Mouse (Mus musculus) retina, adult 2 months (tissue): Measurements from ENCODE around the gene Depdc5.

Experiments
- DNase-seq: peaks from one replicate; pipeline ENCODE4 v3.0.0-alpha.2; 2012; ENCODE audit warnings: low read depth, low spot score

The Depdc5 gene

GRCm38 (mm10) chr5:32998783-32999182 lies 135.3 kb downstream of the Depdc5 start:
- no peak for DNase-seq

- no peak for DNase-seq
These were observed 137.6 kb downstream of the Depdc5 start for GRCm38 (mm10) chr5:33001111-33001510.

- no peak for DNase-seq
These were observed 139.3 kb downstream of the Depdc5 start for GRCm38 (mm10) chr5:33002781-33003180.

- DNase-seq, result no peak
These were observed 140.0 kb downstream of the Depdc5 start for GRCm38 (mm10) chr5:33003500-33003899.

GRCm38 (mm10) chr5:33004110-33004509 lies 140.6 kb downstream of the Depdc5 start:
- no peak for DNase-seq

GRCm38 (mm10) chr5:33005442-33006145 lies 142.1 kb downstream of the Depdc5 start:
- no peak for DNase-seq

GRCm38 (mm10) chr5:33006670-33007069 lies 143.2 kb downstream of the Depdc5 start:
- no peak for DNase-seq

GRCm38 (mm10) chr5:33007371-33007770 lies 143.9 kb downstream of the Depdc5 start:
- DNase-seq, result no peak

- no peak for DNase-seq
These were observed 145.8 kb downstream of the Depdc5 start for GRCm38 (mm10) chr5:33009301-33009700.

- no peak for DNase-seq
These were observed 146.6 kb downstream of the Depdc5 start for GRCm38 (mm10) chr5:33009818-33010812.

- no peak for DNase-seq
These were observed 147.9 kb downstream of the Depdc5 start for GRCm38 (mm10) chr5:33011132-33012106.

- no peak for DNase-seq
These were observed 150.6 kb downstream of the Depdc5 start for GRCm38 (mm10) chr5:33014096-33014495.

GRCm38 (mm10) chr5:33015579-33015978 lies 152.1 kb downstream of the Depdc5 start:
- no peak for DNase-seq

GRCm38 (mm10) chr5:33018189-33018560 lies 154.7 kb downstream of the Depdc5 start:
- DNase-seq, result no peak

GRCm38 (mm10) chr5:33018561-33019425 lies 155.3 kb downstream of the Depdc5 start, which contains the start of gene Ywhah:
Gene Ywhah, plus strand, starts transcription at chr5:33018816.
- peak; percentile 95 for DNase-seq

- DNase-seq, result no peak
These were observed 155.9 kb downstream of the Depdc5 start for GRCm38 (mm10) chr5:33019426-33019821.

GRCm38 (mm10) chr5:33021622-33022021 lies 158.1 kb downstream of the Depdc5 start:
- DNase-seq, result no peak

- DNase-seq, result no peak
These were observed 159.8 kb downstream of the Depdc5 start for GRCm38 (mm10) chr5:33023337-33023736.

- no peak for DNase-seq
These were observed 161.0 kb downstream of the Depdc5 start for GRCm38 (mm10) chr5:33024474-33024873.

GRCm38 (mm10) chr5:33028656-33029055 lies 165.2 kb downstream of the Depdc5 start:
- no peak for DNase-seq
